Mouse (Mus musculus) olfactory bulb, adult 2 months (tissue): ENCODE data around the gene Slc6a17.

Source experiments
- CTCF ChIP-seq: fragments of 200-500 bp; IDR thresholded peaks from 2 replicates; pipeline ENCODE4 v1.5.1; 2012; ENCODE audit warnings: low read depth, mild to moderate bottlenecking, low read length, moderate library complexity; ENCODE audit not compliant: insufficient read depth
- POLR2A ChIP-seq: fragments of 200-500 bp; IDR thresholded peaks from 2 replicates; pipeline ENCODE4 v1.6.1; 2012; ENCODE audit warnings: mild to moderate bottlenecking, low read depth, low read length, moderate library complexity; ENCODE audit not compliant: insufficient read depth

DNA sequence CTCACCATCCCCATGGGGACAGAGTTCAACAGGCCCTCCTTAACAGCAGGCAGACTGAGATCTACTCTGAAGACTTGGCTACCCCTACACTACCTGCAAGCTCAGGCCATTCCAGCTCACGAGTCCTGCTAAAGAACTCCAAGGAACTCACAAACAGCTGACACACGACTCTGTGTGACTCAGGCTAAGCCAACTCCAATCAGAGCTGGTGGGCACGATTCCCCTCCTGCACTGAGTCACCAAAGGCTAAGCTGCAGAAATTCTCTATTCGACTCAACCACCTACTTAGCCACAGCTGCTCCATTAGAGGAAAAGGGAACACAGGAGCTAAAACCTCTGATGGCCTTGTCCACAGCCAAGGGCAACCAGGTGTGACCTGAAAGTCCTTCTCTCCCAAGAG lies 1.8 kb downstream of the Slc6a17 start:
- TF ChIP-seq CTCF (no peak), POLR2A (no peak)
